Mouse (Mus musculus): ENCODE results near the gene Gja5.

DNA sequence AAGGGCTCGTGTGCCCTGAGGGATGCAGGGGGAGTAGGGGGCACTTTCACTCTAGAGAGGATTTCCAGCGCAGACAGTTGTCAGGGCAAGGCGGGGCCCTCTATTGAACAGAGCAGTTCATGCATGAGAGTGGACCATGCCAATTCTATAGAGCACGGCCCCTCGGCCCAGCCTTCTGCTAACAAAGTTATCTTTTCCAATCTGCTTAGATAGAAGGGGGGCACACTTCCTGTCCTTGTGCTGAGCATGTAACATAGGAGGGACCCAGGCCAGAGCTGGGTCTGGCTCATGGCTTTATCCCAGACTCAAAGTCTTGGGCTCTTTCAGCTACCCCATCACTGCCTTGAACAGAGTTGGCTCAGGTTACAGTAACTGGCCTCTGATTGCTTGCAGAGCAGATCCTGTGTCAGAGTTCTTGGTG, 26.8 kb downstream of the Gja5 start:
- no peak for TF ChIP-seq POLR2A (IDR thresholded peaks at IDR 0.05; ENCODE audit: extremely low read depth, insufficient read depth, low read length)
- no peak for TF ChIP-seq CTCF (IDR thresholded peaks at IDR 0.05; ENCODE audit: low read depth, low read length)

Measured in liver, adult 2 months (tissue).